Mouse (Mus musculus): Measurements from ENCODE around the gene Ckap2l.

The Ckap2l gene

GRCm38 (mm10) chr2:129296671-129297588 lies at the start of gene Ckap2l:
Gene Ckap2l (minus strand): TSS chr2:129297212.
- WGBS = under 1% methylated on average over 50 of the region's 50 CpGs

DNA sequence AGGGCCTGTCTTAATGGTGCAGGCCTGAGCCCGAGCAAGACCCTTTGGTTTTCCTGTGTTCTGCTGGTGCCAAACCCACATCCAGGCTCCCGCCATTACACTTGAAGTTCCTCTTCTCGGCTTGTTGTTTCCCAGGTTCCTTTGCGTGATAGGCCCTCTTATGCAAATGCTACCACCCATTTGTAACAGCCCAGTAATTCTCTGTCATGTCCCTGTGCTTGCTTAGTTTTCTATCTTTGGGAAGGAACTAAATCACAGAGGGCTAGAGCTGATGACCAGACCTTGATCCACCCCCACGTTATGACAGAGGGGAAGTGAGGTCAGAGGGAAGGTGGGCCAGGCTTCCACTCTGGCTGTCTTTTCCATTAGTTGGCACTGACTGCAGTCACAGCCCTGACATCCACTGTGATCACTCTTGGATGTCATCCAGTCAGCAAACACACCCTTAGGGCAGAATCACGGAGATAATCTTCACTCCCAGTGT lies 41.2 kb upstream of the Ckap2l start:
- WGBS = 73% methylated on average over 6 of the region's 6 CpGs

DNA sequence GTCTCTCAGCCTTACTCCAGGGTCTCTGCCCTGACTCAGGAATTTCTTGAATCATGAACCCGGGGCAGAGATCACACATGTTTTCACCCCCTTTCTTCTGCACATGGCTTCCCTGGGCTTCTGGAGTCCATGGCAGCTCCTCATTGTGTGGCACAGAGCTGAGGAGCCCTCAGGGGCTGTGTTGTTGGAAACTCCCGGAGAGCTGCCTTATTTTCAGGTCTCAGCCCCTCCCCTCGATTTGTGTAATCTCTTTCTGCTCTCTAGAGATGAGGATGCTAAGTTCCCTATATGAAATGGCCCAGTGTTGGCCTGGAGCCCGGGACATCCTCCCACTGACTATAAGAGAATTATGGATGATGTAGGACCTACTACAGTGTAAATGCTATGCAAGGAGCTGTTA lies 36.5 kb upstream of the Ckap2l start:
- 42% methylated on average over 4 of the region's 4 CpGs for WGBS

DNA sequence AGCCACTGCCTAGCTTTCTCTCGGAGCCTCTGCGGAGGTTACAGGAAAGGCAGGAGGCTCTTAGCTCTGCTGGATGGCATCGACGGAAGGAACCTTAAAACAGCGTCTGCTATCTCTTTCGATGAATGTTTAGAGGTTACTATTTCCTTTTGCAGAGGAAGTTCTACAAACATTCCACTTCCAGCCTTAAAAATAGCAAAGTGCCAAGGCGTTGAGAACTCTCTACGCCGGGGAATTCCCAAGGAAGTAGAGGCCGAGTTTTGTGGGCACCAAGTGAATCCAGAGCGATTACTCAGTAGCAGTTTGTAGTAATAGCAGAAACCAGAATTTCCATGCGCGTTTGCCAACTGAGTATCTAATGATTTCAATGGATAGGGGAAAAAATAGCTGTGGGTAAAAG lies 33.5 kb upstream of the Ckap2l start:
- WGBS = 68% methylated on average over 13 of the region's 13 CpGs

- 56% methylated on average over 7 of the region's 7 CpGs for WGBS
Observed at GRCm38 (mm10) chr2:129330024-129330423, 33.0 kb upstream of the Ckap2l start.

GRCm38 (mm10) chr2:129328238-129328637 lies 31.2 kb upstream of the Ckap2l start:
- 88% methylated on average over 4 of the region's 4 CpGs for WGBS

- WGBS = 84% methylated on average over 3 of the region's 3 CpGs
Observed at GRCm38 (mm10) chr2:129324216-129324615, 27.2 kb upstream of the Ckap2l start.

DNA sequence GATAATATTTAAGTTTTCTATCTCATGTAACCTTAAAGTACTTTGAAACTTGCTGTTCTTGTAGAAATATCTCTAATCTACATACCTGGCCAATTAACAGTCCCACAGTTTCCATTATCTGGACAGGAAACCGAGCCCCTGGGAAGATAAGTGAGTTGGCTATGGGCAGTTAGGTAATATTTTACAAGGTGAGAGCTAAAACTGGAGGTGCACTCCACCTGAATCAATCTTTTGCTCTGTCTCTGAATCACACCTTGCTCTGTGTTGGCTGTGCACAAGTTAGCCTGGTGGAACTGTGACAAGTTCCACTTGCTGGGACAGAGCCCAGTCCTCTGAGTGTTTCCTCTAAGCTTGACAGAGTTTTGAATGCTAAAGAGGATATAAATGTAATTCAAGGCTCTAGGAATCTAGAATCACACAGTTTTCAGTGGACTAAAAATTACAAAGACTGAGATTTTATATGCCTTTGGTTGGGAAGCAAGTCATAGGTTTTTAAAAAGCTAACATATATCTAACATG lies 25.2 kb upstream of the Ckap2l start:
- WGBS = 59% methylated on average over 1 of the region's 1 CpGs

DNA sequence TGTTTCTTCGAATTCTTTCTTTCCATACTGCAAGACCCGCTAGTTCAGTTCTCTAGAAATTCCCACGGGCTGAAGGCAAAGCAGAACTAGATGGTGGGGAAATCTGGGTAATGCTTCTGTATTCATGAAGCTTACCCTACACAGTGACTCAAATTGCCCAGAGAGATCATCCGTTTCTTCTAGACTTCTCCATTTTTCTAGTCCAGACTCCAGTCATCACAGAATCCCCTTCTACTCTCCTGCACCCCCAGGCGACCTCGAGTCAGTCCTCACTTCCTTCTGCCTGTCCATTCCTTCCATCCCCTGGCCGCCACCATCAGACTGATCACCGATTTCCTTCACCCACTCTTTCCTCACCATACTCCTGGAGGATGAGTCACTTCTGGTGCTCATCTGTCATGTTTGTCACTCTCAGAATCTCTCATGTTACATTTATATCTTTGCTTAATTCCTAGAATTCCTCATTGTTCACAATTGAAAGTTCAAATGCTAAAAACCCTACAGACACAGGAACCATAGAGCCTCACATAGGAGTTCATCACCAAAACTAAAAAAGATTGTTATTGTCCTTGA lies 23.1 kb upstream of the Ckap2l start:
- WGBS = 53% methylated on average over 8 of the region's 8 CpGs

- WGBS = 68% methylated on average over 4 of the region's 4 CpGs
Observed at GRCm38 (mm10) chr2:129315831-129316230, 18.8 kb upstream of the Ckap2l start.

DNA sequence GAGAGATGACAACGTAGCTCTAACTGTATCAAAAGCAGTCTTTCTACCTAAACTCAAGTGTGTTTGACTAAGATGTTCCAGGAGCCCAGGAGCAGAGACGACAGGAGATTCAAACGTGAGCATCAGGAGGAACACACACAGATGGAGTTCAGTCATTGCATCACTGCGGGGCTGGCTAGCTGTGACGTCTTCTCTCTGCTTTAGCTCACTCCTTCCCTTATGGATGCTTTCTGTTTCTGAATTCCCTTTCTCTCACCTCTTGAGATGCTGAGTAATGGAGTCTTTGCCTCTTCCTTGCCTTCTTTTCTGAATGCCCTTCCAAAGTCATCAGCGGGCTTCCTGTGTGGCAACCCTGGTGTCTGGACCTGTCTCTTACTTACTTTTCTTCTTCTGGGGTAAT lies 17.9 kb upstream of the Ckap2l start:
- 65% methylated on average over 6 of the region's 6 CpGs for WGBS

DNA sequence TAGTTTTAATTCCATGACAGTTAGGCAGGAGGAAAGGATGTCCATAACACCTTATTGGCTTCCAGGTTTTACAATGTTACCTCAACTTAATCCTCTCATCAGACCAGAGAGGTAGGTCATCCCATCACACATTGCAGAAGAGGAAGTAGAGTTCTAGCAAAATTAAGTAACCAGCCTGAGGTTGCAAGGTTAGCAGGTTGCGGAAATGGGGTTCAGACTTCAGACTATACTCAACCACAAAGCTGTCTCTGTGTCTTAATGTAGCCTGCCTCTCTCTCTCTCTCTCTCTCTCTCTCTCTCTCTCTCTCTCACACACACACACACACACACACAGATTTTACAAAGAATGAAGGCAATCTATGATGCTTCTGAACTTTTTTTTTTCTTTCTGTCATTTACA lies 16.9 kb upstream of the Ckap2l start:
- 94% methylated on average over 1 of the region's 1 CpGs for WGBS

- WGBS = 77% methylated on average over 7 of the region's 7 CpGs
Observed at GRCm38 (mm10) chr2:129309836-129310235, 12.8 kb upstream of the Ckap2l start, which contains the start of gene Il1a. Gene Il1a (minus strand): TSS chr2:129309972.

- 84% methylated on average over 4 of the region's 4 CpGs for WGBS
Observed at GRCm38 (mm10) chr2:129306020-129306419, 9.0 kb upstream of the Ckap2l start.

DNA sequence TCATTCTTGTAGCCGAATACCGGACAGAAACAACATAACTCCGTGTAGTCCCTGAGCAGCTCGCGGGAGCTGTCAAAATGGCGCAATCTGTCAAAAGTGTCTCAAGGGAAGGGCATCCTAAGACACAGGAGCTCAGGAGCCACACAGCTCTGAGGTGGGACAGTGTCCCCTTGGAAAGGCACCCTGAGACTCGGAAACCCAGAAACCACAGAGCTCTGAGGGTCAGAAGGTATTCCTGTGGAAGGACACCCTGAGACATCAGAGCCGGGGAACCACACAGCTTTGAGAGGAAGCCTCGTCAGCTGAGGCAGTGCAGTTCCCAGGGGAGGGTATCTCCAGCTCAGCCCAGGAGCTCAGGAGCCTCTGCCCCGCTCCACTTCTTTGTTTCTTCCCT lies 574 bp upstream of the Ckap2l start:
- WGBS = 2% methylated on average over 10 of the region's 10 CpGs

GRCm38 (mm10) chr2:129296086-129296485 lies 926 bp downstream of the Ckap2l start:
- 30% methylated on average over 5 of the region's 5 CpGs for WGBS

DNA sequence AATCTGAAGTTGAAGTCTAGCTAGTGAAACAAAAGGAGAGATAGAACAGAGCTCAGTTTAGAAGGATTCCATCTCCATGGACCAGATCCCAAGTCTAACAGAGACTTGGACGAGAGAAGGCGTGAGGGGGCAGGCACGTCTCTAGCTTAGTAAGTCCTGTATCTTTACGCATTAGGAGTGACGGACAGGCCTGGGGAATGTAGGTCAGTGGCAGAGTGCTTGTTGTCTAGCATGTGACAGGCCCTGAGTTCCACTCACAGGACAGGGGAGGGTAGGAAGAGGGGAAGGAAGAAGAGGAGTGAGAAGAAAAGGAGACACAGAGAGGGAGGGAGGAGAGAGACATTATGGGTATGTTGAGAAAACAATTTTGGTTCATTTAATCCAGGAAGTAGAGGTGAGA lies 1.9 kb downstream of the Ckap2l start:
- WGBS = 71% methylated on average over 5 of the region's 5 CpGs

- 97% methylated on average over 5 of the region's 5 CpGs for WGBS
Observed at GRCm38 (mm10) chr2:129273823-129274222, 23.2 kb downstream of the Ckap2l start.

DNA sequence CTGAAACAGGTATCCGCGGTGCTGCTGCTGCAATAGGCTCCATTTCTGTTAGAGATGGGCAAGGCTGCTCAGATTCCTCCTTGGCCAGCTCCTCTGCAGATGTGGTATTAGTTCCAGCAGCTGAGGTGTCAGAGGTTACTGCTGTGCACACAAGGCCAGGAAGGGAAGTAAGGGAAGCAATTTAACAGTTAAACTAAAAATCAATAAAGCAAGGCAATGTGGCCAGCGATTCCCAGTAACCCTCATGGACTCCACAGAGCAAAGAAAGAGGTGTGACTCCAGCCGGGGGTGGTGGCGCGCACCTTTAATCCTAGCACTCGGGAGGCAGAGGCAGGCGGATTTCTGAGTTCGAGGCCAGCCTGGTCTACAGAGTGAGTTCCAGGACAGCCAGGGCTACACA lies 26.4 kb downstream of the Ckap2l start:
- 95% methylated on average over 9 of the region's 9 CpGs for WGBS

DNA sequence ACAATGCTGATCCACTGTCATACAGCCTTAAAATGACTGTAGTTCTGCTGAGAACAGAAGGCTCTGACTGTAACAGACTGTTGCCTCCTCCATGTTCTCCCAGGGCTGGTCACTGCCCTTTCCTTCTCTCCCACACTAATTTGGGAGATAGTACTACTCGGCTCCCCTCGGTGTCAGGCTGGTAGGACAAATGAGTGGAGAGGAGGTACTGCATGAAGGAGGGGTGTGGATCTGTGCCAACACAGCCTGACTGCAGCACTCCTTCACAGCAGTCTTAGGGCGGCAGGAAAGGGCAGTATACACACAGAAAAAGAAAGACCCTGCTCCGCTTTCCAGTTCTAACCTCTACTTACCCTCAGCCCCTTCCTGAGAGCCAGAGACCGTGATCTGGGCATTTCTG lies 27.0 kb downstream of the Ckap2l start:
- 67% methylated on average over 5 of the region's 5 CpGs for WGBS

DNA sequence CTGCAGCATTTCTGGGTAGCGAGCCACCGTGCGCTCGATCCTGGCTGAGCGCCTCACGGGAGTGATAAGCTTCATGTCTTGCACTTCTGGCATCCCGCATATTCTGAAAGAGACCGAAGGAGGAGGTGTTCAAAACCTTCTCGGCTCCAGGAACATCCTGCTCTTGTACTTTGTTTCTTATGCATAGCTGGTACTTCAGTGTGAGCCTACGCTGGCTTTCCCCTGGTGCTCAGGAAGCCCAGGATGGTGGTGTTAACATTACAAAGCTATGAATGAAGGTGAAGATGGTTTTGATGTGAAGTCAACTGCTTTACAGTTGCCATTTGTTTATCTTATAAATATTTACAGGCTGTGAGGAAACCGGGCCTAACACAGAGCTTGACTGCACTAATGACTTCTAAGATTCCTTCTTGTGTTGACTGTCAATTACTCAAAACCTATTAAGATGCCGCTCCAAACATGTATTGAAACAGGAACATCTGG lies 27.8 kb downstream of the Ckap2l start:
- WGBS = 94% methylated on average over 12 of the region's 12 CpGs

- WGBS = 96% methylated on average over 5 of the region's 5 CpGs
Observed at GRCm38 (mm10) chr2:129267738-129268137, 29.3 kb downstream of the Ckap2l start.

DNA sequence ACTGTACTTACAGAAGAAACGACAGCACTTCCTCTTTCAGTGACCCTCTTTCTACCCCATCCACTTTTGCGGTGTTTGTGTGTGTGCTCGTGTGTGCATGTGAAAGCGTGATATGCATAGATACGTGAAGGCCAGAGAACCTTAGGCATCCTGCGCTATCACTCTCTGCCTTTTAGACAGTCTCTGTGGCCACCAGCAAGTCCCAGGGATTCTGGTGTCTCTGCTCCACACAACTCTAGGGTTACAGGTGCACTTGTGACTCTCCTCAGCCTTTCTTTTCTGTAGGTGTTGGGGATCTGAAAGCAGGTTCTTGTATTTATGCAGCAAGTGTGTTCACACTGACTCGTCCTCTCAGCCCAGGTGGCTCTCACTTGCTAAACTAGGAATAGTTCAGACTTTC lies 31.7 kb downstream of the Ckap2l start:
- 92% methylated on average over 7 of the region's 7 CpGs for WGBS
